Mouse (Mus musculus): Measurements from ENCODE around the gene Thra.

Gene Thra

DNA sequence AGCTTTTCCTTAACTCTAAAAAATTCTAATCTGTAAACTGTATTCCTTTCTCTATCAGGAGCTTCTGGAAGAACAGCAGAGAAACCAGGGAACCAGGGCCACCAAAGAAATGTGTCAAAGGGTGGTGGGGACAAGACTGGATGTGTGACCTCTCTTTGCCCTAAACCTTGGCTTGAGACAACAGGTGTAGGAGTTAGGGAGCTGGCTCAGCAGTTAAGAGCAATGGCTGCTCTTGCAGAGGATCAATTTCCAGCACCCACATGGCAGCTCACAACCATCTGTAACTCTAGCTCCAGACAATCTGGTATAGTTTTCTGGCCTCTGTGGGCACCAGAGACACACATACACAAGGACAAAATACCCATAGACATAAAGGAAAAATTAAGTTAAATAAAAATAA, 37.5 kb downstream of the Thra start:
- no peak for DNase-seq (ENCODE audit: low spot score in 2 of 2)

GRCm38 (mm10) chr11:98781851-98782512, 41.5 kb downstream of the Thra start:
- DNase-seq (ENCODE audit: low spot score in 2 of 2) = peak; percentile 75 to 89

DNA sequence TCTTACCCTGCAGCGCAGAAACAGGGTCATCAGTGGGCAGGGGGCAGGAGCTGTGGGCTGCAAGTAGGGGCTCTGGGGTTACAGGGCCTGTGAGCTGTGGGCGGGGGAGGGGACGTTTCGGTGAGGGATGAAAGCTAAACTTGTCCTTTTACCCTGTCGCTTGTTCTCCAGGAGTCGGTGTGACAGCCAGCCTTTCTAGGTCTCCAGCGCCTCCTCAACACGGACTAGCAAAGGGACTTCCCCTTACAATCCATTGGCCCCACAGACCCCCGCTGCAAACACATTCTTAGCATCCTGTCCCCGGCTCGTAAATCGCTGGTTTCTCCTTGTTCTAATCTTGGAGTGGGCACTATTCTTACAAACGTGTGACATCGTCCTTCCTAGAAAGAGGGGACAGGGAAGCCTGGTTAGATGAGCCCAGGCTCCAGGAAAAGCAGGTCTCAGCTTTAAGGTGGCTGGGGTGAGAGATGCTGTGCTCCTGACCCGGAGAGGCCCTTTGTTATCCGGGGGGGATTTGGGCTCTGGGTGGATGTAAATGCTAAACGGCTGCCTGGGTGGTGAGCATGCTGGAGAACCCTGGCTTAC, 42.3 kb downstream of the Thra start:
- DNase-seq (ENCODE audit: low spot score in 2 of 2) = peak in 1 of 2 experiments; percentile 30

- DNase-seq (ENCODE audit: low spot score in 2 of 2) = peak; percentile 98 to 99
These were observed 42.8 kb downstream of the Thra start for GRCm38 (mm10) chr11:98783236-98783696.

DNA sequence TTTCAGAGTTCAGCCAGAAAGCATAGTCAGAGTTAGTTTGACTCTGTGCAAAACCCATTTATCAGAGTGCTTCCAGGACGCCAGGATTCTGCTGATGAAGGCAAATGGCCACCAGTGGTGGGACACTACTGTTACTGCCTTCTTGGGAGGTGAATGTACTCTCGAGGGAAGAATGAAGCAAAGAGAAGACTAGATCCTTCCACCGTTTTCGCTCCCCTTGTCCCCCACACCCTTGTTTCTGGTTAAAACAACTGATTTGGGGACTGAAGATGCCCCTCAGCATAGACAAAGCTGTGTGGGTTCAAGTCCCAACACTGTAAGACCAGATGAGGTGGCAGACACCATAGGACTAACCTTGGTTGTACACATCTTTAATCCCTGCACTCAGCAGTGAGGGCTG, 43.7 kb downstream of the Thra start:
- no peak for DNase-seq (ENCODE audit: low spot score in 2 of 2)

DNA sequence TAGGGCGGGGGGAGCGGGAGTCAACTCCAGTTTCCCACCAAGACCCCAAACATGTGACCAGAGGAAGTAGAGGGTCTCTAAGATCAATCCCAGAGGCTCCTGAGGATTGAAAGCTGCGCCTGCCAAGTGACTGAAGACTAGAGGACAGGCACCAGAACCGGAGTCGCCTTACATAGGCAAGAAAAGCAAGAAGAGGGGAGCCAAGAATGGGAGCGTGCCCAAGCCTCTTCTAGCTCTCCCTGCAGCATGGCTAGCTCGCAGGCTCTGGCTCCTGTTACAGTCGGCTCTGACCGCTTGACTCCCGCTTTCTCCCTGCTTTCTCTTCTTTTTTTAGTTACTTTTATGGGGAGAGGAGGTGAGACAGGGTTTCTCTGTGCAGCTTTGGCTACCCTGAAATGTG, 44.8 kb downstream of the Thra start:
- no peak for DNase-seq (ENCODE audit: low spot score in 2 of 2)

- peak; percentile 83 to 86 for DNase-seq (ENCODE audit: low spot score in 2 of 2)
These were observed 45.4 kb downstream of the Thra start for GRCm38 (mm10) chr11:98785772-98786281.

- peak; percentile 93 to 95 for DNase-seq (ENCODE audit: low spot score in 2 of 2)
These were observed 46.1 kb downstream of the Thra start for GRCm38 (mm10) chr11:98786359-98787214.

GRCm38 (mm10) chr11:98787229-98787628, 46.8 kb downstream of the Thra start:
- no peak for DNase-seq (ENCODE audit: low spot score in 2 of 2)

- no peak for DNase-seq (ENCODE audit: low spot score in 2 of 2)
These were observed 47.3 kb downstream of the Thra start for GRCm38 (mm10) chr11:98787691-98788090.

GRCm38 (mm10) chr11:98788139-98788538, 47.7 kb downstream of the Thra start:
- no peak for DNase-seq (ENCODE audit: low spot score in 2 of 2)

- peak; percentile 76 to 85 for DNase-seq (ENCODE audit: low spot score in 2 of 2)
These were observed 48.2 kb downstream of the Thra start for GRCm38 (mm10) chr11:98788550-98789218.

GRCm38 (mm10) chr11:98789219-98789807, 48.9 kb downstream of the Thra start:
- peak in 1 of 2 experiments; percentile 23 for DNase-seq (ENCODE audit: low spot score in 2 of 2)

- no peak for DNase-seq (ENCODE audit: low spot score in 2 of 2)
These were observed 49.4 kb downstream of the Thra start for GRCm38 (mm10) chr11:98789824-98790223.

DNA sequence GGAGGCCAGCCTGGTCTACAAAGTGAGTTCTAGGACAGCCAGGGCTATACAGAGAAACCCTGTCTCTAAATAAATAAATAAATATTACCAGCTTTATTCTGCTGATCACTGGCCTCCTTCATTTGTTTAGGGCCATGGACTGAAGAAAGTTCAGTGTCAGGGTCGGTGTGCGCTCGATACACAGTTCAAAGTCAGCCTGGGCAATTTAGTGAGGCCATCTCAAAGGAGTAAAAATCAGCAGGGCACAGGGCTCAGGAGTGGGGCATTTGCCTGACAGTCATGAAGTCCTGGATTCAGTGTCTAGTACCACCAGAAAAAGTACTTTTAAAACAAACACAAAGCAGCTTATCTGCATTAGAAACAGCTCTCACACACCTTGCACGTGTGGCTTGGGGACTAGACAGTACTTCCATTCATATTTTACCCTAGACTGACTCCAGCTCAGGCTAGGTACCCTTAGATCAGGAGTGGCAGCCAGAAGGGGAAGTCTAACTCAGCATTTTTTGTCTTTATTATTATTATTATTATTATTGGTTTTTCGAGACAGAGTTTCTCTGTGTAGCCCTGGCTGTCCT, 50.3 kb downstream of the Thra start:
- DNase-seq (ENCODE audit: low spot score in 2 of 2) = no peak

- DNase-seq (ENCODE audit: low spot score in 2 of 2) = no peak
These were observed 51.0 kb downstream of the Thra start for GRCm38 (mm10) chr11:98791448-98791847.

DNA sequence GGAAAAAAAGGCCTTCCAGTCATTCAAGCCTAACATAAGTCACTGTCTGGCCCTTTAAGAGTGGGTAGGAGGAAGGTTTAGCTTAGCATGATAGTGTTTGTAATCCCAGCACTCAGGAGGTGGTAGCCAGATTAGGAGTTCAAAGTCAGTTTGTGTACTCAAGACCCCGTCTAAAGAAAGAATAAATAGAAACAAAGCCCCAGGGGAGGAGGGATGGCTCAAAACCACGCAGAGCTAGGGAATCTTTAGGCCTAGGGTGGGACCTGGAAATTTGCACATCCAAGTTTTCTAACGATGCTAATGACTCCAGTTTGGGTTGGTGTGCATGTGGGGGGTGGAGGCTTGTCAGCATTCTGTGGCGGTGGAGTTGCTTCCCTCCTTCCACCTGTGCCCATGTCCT, 51.6 kb downstream of the Thra start:
- DNase-seq (ENCODE audit: low spot score in 2 of 2) = no peak

- DNase-seq (ENCODE audit: low spot score in 2 of 2) = peak; percentile 56 to 62
These were observed 54.1 kb downstream of the Thra start for GRCm38 (mm10) chr11:98794469-98795014.

DNA sequence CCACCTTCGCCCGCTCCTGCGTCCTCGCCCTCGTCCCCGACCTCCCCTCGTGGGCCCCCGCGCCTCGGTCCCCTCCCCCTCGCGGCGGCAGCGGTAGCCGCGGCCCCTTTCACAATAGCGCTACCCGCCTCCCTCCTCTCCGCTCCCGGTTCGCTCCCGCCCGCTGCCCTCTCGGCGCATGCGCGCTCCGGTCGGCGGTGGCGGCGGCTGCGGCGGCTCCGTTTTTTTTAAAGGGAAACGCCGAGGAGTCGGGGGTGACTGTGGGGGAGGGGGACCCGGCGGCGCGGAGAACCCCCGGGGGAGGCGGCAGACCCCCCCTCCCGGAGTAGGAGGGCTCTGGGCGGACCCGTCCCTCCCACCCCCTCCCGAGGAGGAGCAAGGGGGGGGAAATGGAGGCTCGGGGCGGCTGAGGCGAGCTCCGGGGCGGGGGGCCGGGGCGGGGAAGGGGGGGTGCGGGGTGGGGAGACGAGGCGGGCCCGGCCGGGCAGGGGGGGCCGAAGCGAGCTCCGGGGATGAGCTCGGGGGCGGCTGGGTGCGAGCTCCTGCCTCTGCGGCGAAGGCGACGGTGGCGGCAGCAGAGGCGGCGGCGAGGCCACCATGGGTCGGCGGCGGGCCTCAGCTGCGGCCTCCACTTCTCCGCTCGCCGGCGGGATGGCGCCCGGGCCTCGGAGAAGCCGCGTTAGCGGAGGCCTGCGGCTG, 54.7 kb downstream of the Thra start, which contains the start of gene Msl1:
TSS of gene Msl1 (plus strand) at position 502 of the 699 bp plus-strand sequence.
- peak in 1 of 2 experiments; percentile 77 for DNase-seq (ENCODE audit: low spot score in 2 of 2)
